Mouse (Mus musculus) liver, adult 2 months (tissue): ENCODE measurements around the gene Luzp1.

Experiments used
- CTCF ChIP-seq: fragments of 200-500 bp; IDR thresholded peaks from 2 replicates; pipeline ENCODE4 v1.5.1; 2011; ENCODE audit warnings: low read depth, low read length, control low read depth
- POLR2A ChIP-seq: fragments of 200-500 bp; IDR thresholded peaks from 2 replicates; pipeline ENCODE4 v1.6.1; 2011; ENCODE audit warnings: low read length, control low read depth; ENCODE audit not compliant: insufficient read depth; ENCODE audit errors: extremely low read depth

DNA sequence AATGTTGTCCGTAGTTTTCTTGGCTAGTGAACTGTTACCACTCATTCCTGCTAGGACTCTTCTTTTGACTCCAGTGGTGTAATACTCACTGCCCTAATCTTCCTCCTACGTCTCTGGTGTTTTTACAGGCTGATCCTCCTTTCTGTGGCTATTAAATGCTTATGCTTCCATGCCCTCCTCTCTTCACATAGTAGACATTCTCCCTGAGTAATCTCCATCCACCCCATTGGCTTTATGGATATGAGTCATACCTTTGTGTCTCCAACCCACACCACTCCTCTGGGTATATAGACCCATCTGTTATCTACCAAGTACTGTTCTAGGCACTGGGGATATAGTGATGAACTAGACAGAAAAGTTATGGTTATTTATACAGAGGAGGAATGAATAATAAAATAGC is 48.6 kb downstream of the Luzp1 start:
- TF ChIP-seq CTCF, result no peak
- TF ChIP-seq POLR2A, result no peak
